Mouse (Mus musculus) heart, adult 18-20 months (tissue): ENCODE measurements around the gene Pdia5. TPM values are rescaled to one million over a fixed set of nuclear protein-coding genes. Genes with fewer than 3 reads are reported as not detected.

Source experiments
- DNase-seq, 2 experiments: peaks; one replicate each; pipeline ENCODE4 v3.0.0; 2021 to 2022; ENCODE audit warnings: mixed read lengths in 1 of 2
- total RNA-seq, 2 experiments: library from RNA; stranded (reverse); gene quantifications; 2 replicates each; pipeline ENCODE4 v1.2.3; 2021

Gene Pdia5
- total RNA-seq, 2 experiments from 2014 or later: 4.6 to 4.9 TPM

DNA sequence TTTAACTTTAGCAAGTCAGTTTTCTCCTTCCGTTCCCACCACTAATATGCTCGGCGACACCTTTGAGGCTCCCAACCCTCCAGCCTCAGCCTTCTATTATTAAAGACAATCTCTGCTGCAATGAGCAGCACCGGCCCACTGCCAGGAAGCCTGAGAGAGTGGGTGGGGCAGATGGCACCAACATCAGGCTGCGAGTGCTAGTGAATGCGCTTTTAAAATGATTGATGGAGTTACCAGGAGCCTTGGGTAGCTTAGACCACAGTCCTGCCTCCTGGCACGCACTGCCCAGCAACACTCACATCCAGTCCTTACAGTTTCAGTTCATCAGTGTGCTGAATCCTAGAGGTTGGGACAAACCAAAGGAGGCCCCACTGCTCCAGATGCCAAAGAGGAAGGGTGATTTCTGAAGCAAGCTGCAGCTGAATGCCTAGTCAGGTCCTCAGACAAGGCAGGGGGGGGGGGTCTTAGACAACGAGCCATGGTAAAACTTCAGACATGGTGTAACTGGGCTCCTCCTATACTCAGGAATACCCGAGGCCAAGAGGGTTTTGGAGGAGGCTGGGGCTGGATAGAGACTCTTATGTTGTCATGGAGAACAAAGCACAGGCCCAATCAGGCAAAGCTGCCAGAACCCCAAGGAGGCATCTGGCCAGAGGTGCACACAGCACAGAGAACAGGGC lies 49.2 kb downstream of the Pdia5 start:
- DNase-seq: no peak

DNA sequence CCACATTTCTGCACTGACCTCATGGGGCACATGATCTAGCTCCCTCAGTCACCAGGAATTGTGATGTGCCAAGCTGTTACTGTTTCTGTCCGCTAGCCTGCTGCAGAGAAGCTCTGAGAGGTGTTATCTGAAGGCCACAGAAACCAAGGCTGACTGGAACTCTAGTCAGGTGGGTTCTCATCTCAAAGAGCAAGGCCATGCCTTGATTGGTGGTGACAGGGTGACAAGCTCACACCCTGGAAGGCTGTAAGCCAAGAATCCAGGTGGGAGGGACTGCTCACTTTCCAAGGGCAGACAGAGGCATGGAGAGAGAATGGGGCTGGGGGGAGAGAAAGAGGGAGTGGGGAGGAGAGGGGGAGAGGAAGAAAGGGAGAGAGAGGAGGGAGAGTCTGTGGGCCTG lies 51.6 kb downstream of the Pdia5 start:
- DNase-seq: peak; percentile 40 to 43

DNA sequence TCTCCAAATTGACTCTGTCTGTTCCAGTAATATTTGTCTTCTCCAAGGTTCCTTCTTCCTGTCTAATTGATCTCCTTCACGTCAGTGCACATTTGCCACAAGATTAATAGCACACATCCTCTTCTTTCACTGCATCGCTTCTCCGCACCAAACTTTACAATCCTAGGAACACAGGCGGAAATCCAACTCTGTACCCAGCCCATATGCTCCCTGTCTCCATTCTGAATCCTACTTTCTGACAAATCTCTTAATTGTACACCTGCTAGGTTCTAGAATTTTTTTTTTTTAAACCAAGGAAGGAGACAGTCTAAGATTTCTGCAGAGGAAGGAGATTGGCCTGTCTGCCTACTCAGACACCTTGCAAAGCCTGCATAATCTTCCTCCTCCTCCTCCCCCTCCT lies 59.1 kb downstream of the Pdia5 start:
- DNase-seq: no peak

DNA sequence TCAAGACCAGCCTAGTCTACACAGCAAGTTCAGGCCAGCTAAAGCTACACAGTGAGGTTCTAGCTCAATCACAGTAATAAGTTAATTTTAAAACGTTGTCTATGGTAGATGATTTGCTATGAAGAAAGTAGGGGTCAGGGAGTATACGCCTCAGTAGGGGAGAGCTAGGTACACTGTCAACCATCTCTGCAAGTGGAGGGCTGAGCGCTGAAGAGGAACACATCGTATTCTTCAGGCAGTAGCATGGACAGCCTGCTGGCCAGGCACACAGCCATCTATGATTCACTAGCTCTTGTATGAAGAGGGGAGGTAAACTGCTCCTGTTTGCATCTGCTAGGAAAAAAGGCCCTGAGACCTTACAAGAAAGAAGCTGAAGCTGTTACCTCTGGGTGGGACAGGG lies 65.7 kb downstream of the Pdia5 start:
- no peak for DNase-seq

DNA sequence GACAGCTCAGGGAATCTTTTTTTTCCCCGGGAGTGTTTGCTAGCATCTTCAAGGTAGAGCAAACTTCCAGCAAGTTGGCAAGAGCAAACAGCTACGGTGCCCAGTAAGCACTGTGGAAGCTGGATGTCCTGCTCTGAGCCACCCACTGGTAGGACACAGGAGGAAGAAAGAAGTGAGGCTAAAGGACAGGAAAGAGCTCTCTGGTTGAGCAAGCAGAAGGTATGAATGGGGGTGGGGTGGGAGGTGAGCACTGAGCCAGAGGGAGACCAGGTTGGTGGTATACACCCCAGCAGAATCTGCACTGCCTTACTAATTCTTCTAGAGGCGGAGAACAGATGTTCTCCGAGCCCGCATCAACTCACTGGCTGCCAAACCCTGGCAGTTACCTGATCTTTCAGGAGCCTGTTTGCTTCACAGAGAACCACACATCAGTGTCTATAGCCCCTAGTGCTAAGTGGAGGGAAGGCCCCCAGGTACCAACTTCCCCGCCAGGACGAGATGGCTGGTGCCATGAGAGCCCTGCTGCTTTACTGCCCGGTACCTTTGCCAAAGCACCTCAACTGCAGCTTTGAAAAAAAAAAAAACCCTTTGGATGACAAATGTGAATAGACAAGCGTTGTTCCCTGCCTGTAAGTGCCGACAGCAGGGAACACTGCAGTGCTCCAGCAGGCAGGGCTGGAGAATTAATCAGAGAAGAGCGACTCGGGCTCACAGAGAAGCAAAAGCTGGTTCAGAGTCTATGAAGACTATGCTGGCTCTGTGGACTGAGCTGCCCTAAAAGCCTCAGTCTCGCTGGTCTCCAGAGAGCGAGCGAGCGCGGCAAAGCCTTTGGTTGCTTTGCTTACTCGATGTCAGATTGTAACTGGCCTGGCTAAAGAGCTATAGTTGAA lies 67.2 kb downstream of the Pdia5 start:
- no peak for DNase-seq

DNA sequence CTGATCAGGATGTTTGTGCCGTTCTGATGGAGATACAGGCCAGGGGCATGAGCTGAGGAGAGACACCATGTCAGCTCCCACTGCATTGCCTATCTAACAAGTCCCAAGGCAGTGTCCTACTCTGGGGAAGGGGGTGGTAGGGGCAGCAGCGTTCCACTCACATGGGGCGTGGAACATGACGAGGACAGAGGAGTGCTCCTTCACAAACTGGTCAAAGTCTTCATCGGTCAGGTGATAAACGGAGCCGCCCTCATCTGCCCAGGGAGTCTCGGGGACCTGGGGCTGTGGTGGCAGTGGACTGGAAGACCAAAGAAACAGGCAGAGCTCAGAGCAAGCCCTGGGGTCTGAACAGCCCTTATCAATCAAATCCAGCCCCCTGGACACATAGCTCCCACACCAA lies 68.0 kb downstream of the Pdia5 start:
- no peak for DNase-seq

DNA sequence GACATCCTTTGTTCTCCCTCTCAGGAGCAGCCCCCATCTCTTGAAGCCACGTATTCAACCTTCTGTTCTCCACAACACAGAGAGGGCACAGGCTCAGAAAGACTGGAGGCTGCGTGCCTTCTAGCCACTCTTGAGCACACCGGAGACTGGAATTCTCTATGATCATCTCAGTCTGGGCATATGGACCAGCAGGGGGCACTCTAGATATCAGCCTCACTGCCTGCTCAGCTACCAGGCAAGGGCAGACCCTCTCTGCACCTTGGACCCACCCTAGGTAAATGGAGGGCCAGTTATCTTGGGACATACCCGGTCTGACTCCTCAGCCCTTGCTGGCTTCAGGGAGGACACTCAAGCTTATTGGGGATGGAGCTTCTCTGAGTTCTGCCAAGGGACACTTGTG lies 68.5 kb downstream of the Pdia5 start:
- peak; percentile 7 to 29 for DNase-seq

DNA sequence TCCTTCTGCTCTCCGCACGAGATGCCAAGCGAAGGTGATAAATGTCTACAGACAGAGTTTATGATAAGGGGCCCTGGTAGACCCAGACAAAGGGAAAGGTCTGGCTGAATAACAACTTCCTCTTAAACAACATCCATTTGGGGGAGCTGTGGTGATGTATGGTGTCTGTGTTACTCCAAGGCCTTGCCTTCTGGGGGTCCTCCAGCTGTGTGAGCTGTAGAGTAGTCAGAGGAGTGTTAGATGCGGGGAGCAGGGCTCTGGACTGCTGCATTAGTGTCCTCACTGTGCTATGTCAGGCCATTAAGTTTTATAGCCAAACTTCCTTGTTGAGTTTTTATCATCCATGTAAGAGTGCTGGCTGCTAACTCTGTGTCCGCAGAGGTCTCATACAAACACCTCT lies 76.1 kb downstream of the Pdia5 start:
- no peak for DNase-seq

DNA sequence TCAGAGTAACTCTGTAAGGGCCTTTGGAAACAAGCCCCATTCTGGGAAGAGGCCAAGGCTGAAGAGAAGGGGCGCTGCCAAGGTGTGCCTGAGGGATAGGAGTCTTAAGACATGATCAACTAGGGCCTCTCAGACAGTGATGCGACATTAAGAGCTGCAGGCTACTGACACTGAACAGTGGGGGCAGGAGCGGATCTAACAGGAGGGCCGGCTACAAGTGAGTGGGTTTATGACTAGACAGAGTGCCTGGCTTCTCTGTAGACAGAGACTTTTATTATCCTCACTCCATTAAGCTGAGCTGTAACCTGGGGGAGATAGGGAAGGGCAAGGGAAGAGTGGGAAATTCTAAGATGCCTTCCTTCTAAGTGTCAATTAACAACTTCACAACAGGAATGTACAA lies 84.0 kb downstream of the Pdia5 start:
- no peak for DNase-seq

DNA sequence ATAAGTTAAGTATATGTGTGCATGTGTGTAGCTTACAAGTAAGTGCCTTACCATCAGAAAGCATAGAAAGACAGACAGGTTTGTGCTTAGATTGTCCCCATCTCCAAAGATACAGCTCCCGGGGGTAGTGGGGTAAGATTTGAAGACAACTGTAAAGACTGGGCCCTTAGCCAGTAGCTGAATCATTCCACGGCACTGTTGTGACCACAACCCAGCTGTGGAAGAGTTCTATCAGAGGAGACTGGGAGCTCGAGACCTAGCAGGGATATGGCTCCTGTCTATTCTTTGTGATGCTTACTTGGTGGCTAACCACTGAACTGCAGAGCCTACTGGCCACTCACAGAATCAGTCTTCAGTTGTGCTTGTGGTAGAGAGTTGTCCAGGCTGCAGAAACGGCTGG lies 84.5 kb downstream of the Pdia5 start:
- no peak for DNase-seq

DNA sequence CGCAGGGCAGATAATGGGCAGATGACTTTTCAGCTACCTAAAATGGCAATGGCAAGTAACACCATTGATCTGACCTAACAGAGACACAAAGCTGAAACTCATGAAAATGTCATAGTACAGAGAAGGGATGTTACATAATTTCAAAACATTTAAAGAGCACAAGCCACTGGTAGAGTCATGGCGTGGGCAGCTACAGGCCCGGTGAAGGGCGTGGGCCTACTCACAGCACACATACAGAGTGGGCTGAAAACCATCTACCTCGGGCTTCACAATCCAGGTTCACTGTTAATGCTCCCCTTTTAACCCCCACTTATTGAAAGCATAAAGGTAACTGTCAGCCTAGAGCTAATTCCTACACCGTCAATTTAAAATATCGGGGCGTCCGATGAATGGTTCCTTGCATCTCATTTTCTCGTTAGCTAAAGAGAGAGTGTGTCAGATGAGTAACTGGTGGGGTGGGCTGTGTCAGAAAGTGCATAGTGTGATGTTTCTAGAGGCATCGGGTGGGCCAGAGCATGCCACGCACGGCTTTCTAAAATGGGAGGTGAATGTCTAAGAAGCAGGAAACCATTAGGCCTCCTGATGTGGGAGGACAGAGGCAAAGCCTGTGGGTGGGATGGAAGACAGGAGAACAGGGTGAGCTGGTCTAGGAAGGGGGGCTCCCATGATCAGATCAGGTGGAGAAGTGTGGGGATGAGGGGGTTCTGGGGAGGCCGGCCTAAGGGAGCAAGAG lies 85.2 kb downstream of the Pdia5 start:
- DNase-seq: no peak

DNA sequence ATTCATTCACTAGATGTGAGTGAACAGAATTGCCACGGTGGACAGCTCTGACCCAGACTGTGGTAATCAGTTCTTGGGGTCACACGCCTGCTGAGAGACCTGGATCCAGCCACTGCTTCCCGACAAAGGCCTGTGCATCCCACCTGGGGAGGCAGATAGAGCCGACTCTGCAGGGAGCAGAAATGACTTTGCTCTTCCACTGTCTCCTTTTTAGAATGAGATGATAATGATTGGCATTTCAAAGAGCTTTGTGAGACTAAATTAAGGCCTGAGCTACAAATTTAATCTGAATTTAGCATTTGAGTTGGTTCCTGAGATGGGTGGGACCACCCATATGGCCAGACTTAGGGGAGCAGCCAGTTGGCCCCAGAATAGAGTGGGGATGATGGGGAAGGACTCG lies 85.8 kb downstream of the Pdia5 start:
- DNase-seq: no peak

DNA sequence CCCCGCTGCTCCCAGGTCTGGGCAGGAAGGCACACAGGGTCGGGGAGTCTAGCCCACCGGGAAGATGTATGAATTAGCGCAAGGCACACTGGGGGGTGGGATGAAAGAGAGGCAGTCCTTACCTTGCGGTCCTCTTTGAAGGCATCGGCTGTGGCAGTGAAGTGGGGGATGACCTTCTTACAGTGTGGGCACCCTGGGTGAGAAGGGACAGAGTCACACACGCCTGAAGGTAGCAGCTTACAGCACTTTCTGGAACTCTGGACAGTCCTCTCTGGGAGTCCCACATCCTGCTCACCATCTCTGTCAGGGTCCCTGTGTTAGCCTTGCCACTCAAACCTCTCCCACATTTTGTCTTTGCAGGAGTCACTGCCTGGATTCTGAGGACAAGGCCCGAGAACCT lies 86.8 kb downstream of the Pdia5 start:
- no peak for DNase-seq

DNA sequence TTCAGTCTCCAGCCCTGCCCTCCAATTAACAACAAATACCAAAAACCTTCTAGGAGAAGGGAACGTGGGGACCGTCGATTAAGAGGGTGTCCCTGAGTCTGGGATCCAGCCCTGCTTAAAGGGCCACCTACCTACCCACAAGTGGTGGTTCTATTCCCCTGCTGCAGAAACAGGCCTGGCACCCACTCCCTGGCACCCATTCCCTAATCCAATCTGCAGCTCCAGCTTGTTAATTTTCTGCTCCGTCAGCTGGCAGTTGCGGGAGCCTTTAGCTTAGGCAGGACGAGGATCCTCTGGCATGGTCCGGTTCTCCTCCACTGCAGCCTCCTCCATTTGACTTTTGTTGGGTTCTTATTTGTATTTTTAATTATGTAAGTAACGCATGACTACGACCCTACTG lies 87.3 kb downstream of the Pdia5 start:
- DNase-seq: no peak

DNA sequence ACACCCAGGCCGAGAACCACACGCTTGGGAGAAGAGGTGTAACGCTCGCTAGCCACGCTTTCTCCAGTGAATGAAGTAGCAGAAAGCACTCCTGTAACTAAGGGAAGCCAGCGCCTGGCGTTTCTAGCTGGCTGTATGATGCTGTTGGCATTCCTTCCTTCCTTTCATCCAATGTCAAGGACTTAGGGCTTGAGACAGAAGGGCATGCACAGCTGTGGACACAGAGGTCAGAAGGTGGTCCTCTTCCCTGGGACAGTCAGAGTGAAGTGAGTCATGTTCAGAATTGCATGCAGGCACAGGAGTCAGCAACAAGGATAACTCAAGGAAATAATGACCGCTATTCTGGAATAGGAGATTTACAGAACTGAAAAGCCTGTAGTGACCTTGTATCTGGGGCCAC lies 97.9 kb downstream of the Pdia5 start:
- no peak for DNase-seq

DNA sequence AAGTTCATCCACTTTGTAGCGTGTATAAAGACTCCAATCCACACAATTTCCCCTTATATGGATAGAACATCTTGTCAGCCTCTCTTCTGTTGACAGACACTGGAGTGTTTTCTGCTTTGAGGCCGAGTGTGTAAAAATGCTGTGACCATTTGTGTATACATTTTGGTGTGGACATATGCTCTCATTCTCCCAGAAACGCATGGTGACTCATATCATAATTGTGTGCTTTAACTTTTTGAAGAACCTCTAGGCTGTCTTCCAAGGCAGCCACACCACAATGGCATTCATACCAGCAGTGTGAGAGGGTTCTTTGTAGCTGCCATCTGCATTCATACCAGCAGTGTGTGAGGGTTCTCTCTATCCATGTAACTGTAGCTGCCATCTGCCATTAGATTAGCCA lies 105.0 kb downstream of the Pdia5 start:
- DNase-seq: no peak

DNA sequence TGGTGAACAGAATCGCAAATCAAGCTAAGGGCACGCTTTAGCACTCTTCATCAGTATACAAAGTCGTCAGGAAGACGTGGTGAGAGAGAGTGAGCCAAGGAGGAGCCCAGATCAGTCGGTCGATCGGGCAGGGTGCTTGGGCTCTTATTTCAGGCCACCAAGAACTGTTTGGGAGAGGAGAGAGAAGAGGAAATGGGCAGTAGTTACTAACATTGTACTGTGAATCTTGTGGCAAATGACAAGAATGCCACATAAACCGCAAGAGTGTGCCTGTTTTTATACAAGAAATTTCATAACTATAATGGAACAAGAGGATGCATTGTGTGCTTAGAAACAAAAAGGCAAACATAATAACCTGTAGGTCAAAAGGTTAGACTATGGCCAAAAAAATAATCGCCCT lies 110.6 kb downstream of the Pdia5 start:
- no peak for DNase-seq

DNA sequence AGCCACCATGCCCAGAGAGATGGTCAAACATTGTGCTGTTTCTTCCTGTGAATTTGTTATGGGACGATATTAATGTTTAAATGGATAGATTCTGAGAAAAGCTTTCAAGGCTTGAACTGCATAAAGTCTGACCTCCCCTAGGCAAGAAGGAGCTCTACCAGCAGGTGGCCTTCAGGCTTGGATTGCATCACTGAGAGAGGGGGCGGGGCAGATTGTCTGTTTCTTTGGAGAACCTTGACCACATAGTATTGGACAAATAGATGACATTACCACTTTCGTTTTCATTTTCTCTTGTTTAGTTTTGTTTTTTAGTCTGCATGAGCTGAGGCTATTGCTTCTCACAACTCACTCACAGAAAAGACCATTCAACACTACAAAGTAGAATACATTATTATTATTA lies 111.3 kb downstream of the Pdia5 start:
- DNase-seq: no peak

DNA sequence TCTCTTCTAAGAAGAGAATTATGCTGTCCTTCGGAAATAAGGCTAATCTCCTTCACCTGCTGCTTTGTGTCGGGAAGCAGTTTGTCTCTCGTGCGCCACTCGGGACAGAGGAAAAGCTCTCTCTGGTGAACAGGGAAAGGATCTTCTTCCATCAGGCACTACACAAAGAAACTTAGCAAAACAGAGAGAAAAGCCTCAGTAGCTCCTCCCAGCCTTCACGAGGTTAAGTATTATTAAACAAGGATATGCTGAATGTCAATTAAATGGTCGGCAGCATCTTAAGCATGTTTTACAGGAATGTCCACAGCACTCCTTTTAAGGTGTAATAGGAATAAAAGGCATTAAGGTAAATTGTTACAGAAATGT lies 126.6 kb downstream of the Pdia5 start:
- no peak for DNase-seq

DNA sequence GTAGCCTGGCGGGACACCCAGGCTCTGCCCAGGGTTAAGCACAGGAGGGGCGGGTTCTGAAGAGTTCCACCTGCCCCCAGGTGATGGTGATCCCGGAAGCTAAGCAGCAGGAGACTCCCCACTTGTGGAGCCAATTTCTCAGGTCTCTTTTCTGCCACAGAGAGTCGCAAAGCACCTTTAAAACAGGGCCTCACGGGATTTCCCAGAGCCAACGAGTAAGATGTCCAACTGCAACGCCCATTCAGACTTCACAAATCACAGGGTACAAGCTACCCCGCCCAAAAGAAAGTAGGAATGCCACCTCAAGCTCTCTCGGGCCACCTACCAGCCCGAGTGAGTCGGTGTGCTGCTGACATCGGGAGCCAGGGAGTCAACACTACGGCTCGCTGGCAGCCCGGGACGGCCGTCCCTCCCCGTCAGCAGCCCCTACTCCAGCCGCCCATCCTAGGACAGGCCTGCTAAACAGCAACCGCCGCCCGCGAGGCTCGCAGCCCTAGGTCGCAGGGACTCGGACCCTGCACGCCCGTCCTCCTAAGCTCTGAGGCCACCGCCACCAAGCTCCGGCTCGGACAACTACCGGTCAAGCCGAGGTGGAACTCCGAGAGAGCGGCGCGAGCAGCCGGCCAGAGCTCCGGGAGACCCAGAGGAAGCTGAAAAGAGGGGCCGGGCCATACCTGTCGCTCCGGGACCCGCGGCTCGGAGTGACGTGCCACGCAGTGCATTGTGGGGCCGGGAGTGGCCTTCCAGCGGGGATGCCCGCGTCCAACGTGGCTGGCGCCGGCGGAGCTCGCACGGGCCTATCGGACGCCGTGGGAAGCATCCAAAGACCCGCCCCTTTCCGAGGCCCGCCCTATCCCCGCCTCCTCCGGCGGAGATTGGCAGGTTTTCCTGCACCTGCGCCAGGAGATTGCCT lies 127.3 kb downstream of the Pdia5 start, which contains the start of gene Sec22a:
Sec22a (minus strand) TSS at position 769 of the 913 bp plus-strand sequence.
- peak; percentile 95 for DNase-seq

DNA sequence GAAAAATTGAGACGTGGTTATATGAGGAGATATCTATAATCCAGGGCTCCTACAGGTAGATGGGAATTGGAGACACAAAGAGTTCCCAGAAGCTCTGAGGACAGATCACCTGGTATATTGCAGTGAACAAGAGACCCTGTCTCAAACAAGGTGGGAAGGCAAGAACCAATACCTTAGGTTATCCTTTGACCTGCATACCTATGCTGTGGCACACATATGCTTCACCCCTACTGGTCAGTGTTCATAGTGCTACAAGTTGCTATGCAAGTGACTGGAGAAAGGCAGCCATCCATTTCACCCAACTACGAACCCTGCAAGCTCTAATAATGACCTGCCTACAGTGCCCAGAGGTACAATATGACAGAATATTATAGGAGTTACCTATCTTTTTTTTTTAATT lies 128.5 kb downstream of the Pdia5 start:
- DNase-seq: no peak

DNA sequence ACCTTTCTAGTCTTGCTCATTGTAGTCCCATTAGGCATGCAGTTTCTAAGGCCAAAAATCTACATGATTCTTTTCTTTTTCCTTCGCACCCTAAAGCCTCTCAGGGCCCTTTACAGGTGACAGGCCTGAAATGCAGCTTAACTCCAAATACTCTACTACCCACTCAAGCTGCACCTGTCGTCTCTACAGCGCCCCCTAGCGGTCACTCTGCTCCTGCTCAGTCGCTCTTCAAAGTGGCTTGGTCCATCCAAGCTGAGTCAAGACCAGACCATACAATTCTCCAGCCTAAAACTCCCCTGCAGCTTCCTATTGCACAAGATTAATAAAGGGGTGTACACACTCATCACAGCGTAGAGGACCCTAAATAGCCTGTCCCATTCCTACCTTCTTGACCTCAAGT lies 130.1 kb downstream of the Pdia5 start:
- peak; percentile 7 to 58 for DNase-seq
